Mouse (Mus musculus) urinary bladder, postnatal 0 days (tissue): ENCODE results near the gene Mpv17l. TPM values are rescaled to one million over a fixed set of nuclear protein-coding genes. Genes with fewer than 3 reads are reported as not detected.

ENCODE experiments used
- polyA plus RNA-seq: library from polyadenylated mRNA; unstranded; fragments of >200 nt; fragmentation: Nextera tagmentation; extraction: Ambion mirVana; gene quantifications from 2 replicates; pipeline ENCODE4 v1.2.1, GENCODE M21; 2015

Gene Mpv17l
- 4.0 and 4.7 TPM in 2 replicates for polyA plus RNA-seq

DNA sequence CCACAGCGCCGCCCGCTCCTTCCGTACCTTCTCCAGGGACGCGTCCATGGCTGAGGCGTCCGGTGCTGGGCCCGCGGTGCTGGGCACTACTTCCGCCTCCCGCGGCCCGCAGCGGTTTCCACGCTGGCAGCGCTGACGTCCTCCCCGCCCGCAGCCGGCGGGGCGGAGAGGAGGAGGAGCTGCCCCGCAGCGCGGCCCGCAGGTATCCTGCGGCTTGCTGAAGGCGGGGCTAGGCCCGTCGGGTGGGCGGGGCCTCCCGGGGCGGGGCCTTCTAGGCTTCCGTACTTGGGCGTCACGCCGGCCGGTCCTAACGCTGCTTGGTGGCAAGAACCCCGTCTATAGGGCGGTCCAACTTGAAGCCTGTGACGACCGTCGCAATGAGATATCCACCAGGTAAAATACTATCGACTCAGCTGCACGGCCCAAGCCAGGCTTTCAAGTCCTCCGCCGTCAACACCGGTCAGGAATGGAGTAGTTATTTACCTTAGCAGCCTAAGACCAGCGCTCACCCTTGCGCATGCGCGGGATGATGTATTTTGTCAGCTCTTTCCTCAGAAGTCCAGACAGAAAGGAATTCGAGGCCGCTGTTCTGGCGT is at the start of gene Mpv17l, which contains the start of gene Pdxdc1:
Mpv17l (plus strand) TSS at position 274 of the 596 bp plus-strand sequence.
Pdxdc1 (minus strand) TSS at position 244 of the 596 bp plus-strand sequence.

DNA sequence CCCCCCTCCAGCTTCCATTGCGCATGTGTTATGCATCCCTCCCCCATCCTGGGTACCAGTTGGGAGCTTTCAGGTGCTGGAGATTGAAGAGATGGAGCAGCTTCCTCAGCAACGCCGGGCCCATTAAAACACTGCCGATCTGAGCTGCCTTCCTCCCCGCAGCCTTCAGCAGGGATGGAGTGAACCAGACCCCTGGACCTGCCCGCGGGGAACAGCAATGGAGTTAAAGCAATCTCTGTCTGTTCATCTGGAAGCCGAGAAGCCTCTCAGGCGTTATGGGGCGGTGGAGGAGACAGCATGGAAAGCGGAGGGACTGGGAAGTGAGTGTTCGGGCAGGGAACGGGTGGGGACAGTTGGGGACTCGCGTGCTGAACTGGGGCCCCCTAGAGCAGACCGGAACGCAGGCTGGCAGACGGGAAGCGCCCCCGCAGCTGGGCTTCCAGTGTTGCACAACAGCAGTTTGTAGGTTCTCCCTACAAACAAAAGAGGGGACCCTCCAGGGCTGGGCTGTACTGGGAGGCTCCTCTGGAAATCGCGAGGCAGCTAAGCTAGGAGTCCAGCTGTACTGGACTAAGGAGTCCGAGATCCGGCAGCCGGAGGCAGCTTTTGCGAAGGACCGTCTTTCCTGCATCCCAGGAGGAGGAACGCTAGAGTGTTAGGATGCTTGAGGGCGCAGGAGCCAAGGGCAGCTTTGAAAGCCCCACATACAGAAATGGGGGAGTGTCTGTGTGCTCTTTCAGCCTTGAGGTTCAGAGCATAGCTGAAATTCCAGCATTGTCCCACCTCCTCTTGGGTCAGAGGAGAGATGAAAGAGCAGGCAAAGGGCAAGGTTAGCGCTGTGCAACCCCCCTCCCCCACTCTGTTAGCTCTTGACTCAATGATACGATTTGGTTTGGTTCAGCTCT is 83.9 kb downstream of the Mpv17l start, which contains the start of the genes 2900011O08Rik and Ifitm7:
2900011O08Rik (plus strand) TSS at position 31 of the 905 bp plus-strand sequence.
Ifitm7 (minus strand) TSS at position 315 of the 905 bp plus-strand sequence.

Other genes with a start within 250 kb of the Mpv17l start
- gene Parn, start 235.0 kb upstream of the Mpv17l start, polyA plus RNA-seq, result 24.7 and 26.4 TPM in 2 replicates
- gene Bfar, start 231.3 kb upstream of the Mpv17l start, polyA plus RNA-seq, result 29.6 and 31.5 TPM in 2 replicates
- gene 3110001I22Rik, start 231.2 kb upstream of the Mpv17l start, polyA plus RNA-seq, result 2.3 and 2.9 TPM in 2 replicates
- 0.25 TPM in 1 of 2 replicates, not detected in the other for gene Pla2g10, start 172.2 kb upstream of the Mpv17l start, polyA plus RNA-seq
- 37.8 and 40.8 TPM in 2 replicates for gene Rrn3, start 122.5 kb upstream of the Mpv17l start, polyA plus RNA-seq
- gene Ntan1, start 84.3 kb upstream of the Mpv17l start, polyA plus RNA-seq, result 161 and 176 TPM in 2 replicates
- gene Pdxdc1, start within 50 bp of the Mpv17l start, polyA plus RNA-seq, result 73.2 and 85.0 TPM in 2 replicates
- 0.06 and 0.29 TPM in 2 replicates for gene 2900011O08Rik, start 83.4 kb downstream of the Mpv17l start, polyA plus RNA-seq
- not detected in 2 replicates for gene Ifitm7, start 83.7 kb downstream of the Mpv17l start, polyA plus RNA-seq